Mouse (Mus musculus): ENCODE measurements around the gene Dscaml1. TPM values are rescaled to one million over a fixed set of nuclear protein-coding genes. Genes with fewer than 3 reads are reported as not detected.
A peak's percentile ranks its signal among the peaks of the same experiment; 100 is the strongest.

The Dscaml1 gene
- total RNA-seq, 2 experiments from 2014 or later = not detected

GRCm38 (mm10) chr9:45500071-45500595, 73.7 kb downstream of the Dscaml1 start:
- no peak for ATAC-seq (replicated peaks; ENCODE audit: low FRiP score, low TSS enrichment, poor library complexity, severe bottlenecking)

GRCm38 (mm10) chr9:45501295-45501927, 75.0 kb downstream of the Dscaml1 start:
- ATAC-seq (replicated peaks; ENCODE audit: low FRiP score, low TSS enrichment, poor library complexity, severe bottlenecking) = no peak

DNA sequence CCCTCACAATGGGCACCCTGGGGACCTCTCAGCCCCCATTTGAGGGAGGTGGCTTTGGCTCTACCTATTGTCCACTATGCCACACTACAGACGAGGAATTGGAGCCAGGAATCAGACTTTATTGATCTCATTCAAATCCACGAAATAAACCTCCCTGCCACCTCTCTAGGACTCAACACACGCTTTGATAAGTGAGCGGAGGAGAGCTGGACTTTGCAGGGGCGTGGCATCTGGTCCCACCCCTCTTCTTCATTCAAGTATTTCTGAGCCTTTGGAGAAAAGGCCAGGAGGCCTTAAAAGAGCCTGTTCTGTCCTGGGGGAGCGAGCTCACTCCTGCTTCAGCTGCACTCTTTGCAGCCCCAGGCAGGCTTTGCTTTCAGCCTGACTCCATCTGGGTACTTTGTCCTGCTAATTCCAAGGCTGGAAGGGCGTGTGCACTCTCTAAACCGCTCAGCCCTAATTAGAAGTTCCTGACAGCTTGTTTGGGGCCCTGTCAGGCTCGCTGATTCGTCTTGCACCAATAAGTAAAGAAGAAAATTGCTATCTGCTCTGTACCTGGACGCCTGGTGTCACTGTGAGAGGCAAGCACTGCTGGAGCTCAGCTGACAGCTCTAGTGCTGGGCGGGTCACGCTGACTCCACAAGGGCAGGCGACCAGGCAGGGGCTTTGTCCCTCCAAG, 75.7 kb downstream of the Dscaml1 start:
- no peak for ATAC-seq (replicated peaks; ENCODE audit: low FRiP score, low TSS enrichment, poor library complexity, severe bottlenecking)

DNA sequence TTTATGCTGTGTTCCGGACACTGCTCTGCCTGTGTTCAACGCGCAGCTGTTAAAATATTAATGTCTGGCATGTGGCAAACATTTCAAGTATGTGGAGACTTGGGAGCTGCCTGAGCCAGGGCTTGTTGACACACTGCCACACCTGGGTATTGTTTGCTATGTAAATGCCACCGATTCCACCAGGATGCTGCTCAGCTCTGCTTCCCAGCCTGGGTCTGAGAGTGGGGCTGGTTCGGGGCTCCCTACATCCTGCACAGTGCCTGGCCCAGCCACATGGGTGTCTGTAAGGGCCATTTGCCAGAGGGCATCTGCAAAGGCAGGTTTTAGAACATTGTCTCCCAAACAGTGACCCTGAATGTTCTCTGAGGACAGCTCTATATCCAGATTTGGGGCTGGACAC, 78.5 kb downstream of the Dscaml1 start:
- no peak for ATAC-seq (replicated peaks; ENCODE audit: low FRiP score, low TSS enrichment, poor library complexity, severe bottlenecking)

DNA sequence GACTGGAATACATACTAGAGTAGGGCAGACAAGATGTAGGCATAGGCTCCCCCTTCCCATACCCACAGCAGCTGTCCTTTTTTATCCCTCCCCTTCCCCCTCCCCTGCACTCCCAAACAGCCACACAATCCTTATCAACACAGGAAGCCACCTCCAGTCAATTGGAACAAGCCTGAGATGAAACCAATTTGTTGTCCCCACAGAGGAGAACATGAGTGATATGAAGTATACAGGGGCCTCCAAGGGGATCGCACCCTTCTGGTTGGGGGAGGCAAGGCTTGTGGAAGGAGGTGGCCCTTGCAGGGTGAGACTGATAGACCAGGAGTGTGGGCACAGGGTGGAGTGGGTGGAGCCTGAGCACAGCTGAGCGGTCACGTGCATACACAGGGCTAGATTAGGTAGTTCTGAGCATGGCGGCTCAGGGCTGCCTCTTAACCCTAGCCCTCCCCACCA, 79.1 kb downstream of the Dscaml1 start:
- ATAC-seq (replicated peaks; ENCODE audit: low FRiP score, low TSS enrichment, poor library complexity, severe bottlenecking) = peak; percentile 88

- ATAC-seq (replicated peaks; ENCODE audit: low FRiP score, low TSS enrichment, poor library complexity, severe bottlenecking) = peak; percentile 56; the same call in 1 of the 2 replicates
These were observed 81.1 kb downstream of the Dscaml1 start for GRCm38 (mm10) chr9:45507482-45507881.

GRCm38 (mm10) chr9:45510806-45511546, 84.5 kb downstream of the Dscaml1 start:
- no peak for ATAC-seq (replicated peaks; ENCODE audit: low FRiP score, low TSS enrichment, poor library complexity, severe bottlenecking)

DNA sequence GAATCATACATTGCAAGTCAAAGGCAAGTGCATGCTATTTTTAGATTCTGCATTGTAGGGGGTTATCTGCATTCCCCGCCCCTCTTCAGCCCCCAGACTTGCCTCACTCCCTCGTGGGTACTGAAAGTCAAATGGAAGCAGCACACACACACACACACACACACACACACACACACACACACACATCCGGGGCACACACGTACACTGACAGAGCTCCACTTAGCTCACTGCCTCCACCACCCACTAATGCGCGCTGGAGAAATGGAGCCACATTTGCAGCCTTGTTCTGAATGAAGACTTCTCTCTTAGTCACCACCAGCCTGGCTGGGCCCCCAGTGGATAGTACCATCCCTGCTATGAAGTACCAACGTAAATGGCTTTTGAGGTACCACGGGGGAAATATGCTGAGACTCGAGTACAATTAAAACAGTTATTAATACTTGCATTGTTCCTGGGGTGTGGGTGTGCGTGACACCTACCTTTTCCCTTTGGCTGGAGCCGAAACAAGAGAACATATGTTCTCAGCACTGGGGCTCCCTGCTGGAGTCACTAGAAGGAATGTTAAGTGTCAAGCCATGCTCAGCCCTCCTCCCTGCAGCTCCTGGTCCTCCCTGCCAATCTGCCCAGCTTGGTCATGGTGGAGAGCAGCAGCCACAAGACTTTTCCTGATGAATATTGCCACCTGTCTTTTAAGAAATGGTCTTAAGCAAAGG, 91.7 kb downstream of the Dscaml1 start:
- ATAC-seq (replicated peaks; ENCODE audit: low FRiP score, low TSS enrichment, poor library complexity, severe bottlenecking) = no peak

GRCm38 (mm10) chr9:45519841-45520240, 93.4 kb downstream of the Dscaml1 start:
- no peak for ATAC-seq (replicated peaks; ENCODE audit: low FRiP score, low TSS enrichment, poor library complexity, severe bottlenecking)

GRCm38 (mm10) chr9:45522866-45523265, 96.4 kb downstream of the Dscaml1 start:
- no peak for ATAC-seq (replicated peaks; ENCODE audit: low FRiP score, low TSS enrichment, poor library complexity, severe bottlenecking)

- no peak for ATAC-seq (replicated peaks; ENCODE audit: low FRiP score, low TSS enrichment, poor library complexity, severe bottlenecking)
These were observed 98.1 kb downstream of the Dscaml1 start for GRCm38 (mm10) chr9:45524505-45524904.

DNA sequence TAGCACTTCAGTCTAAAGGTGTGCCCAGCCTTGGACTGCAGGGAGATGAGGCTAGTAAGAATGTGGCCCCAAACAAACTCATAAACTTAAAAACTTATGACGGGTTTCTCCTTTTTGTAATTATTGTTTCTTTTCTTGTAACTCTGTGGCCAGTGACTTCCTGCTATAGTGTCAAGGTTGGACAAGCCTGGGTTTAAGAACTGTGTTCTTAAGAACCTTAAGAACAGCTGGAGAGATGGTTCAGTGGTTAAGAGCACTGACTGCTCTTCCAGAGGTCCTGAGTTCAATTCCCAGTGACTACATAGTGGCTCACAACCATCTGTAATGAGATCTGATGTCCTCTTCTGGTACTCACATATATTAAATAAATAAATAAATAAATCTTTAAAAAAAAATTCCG, 106.8 kb downstream of the Dscaml1 start:
- no peak for ATAC-seq (replicated peaks; ENCODE audit: low FRiP score, low TSS enrichment, poor library complexity, severe bottlenecking)

- no peak for ATAC-seq (replicated peaks; ENCODE audit: low FRiP score, low TSS enrichment, poor library complexity, severe bottlenecking)
These were observed 108.1 kb downstream of the Dscaml1 start for GRCm38 (mm10) chr9:45534472-45534988.

- no peak for ATAC-seq (replicated peaks; ENCODE audit: low FRiP score, low TSS enrichment, poor library complexity, severe bottlenecking)
These were observed 111.2 kb downstream of the Dscaml1 start for GRCm38 (mm10) chr9:45537649-45538048.

DNA sequence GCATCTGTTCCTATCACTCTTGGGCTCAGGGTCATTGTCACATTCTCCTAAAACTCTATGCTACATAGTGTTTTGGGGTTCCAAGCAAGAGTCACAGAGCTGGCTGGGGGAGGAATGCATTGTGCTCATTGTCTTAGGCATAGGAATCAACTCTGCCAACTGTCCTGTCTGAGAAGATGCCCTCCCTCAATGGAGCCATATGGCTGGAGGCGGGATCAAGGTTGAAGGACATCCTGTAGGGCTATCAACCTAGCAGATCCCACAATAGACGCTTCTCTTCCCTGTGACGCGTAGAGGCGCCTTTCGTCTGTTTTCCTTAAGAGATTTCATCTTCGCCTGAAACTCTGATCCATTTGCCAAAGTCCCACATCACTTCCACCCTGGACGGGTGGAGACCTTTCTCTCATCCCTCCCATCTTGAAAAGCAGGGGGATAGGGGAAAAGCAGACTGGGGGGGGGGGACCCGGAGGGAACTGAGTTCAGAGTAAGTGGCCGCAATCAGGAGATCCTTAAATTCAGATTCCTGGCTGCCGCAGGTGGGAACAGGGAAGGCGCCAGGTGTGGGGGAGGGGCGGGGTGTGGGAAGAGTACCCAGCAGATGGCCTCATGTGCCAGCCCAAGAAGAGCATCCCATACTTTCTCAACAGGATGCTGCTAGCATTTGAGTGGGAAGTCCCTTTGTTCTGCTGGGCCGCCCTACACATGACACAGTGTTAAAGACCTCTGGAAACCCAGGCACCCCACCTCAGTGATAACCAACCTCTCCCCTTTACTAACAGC, 113.0 kb downstream of the Dscaml1 start:
- no peak for ATAC-seq (replicated peaks; ENCODE audit: low FRiP score, low TSS enrichment, poor library complexity, severe bottlenecking)

- no peak for ATAC-seq (replicated peaks; ENCODE audit: low FRiP score, low TSS enrichment, poor library complexity, severe bottlenecking)
These were observed 119.7 kb downstream of the Dscaml1 start for GRCm38 (mm10) chr9:45546024-45546638.

GRCm38 (mm10) chr9:45546902-45547578, 120.6 kb downstream of the Dscaml1 start:
- no peak for ATAC-seq (replicated peaks; ENCODE audit: low FRiP score, low TSS enrichment, poor library complexity, severe bottlenecking)

DNA sequence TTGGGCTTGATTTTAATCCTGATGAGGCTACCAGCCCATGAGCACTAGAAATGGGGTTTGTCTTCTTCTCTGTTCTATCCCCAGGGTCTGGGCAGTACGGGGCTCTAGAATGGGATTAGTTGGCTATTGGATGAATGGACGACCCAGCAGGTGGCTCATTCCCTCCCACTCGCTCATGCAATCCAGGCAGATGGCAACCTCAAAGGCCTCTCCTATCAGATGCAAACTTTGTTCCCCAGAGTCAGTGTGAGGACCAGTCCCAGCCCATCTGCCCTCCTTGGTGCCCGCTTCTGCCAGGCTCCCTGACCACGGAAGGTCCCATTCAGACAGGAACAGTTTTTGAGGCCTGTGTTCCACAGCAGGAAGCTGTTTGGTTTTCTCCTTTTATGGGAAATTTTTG, 123.4 kb downstream of the Dscaml1 start:
- no peak for ATAC-seq (replicated peaks; ENCODE audit: low FRiP score, low TSS enrichment, poor library complexity, severe bottlenecking)

Data from megakaryocyte-erythroid progenitor cell, adult 5-6 weeks (primary cell).